Mouse (Mus musculus) liver, embryonic 15.5 days (tissue): ENCODE measurements at regions not wholly inside any gene's neighbourhood (a gene's known extent, or its start where the extent isn't known, plus 50 kb on each side); places are given as distances from the start of the nearest gene placed in this dataset.

ENCODE experiments used
- ATAC-seq: fragments of 200-750 bp; cut with Nextera tagmentation; 2 replicates; pipeline ENCODE4 v1.8.0; 2017; ENCODE audit warnings: moderate number of reproducible peaks, mild to moderate bottlenecking, moderate library complexity; ENCODE audit not compliant: insufficient read depth
- H3K27ac ChIP-seq: fragments of 300-500 bp; sonication (generic); replicated peaks from 2 replicates; pipeline ENCODE4 v1.5.1; 2015; ENCODE audit warnings: mild to moderate bottlenecking, inconsistent platforms
- H3K27me3 ChIP-seq: fragments of 300-500 bp; sonication (generic); 2 replicates; pipeline ENCODE4 v1.6.1; 2015; ENCODE audit warnings: mild to moderate bottlenecking, inconsistent platforms
- H3K36me3 ChIP-seq: fragments of 300-500 bp; sonication (generic); replicated peaks from 2 replicates; pipeline ENCODE4 v1.6.1; 2015; ENCODE audit warnings: moderate library complexity, mild to moderate bottlenecking, inconsistent platforms
- H3K4me1 ChIP-seq: fragments of 300-500 bp; sonication (generic); replicated peaks from 2 replicates; pipeline ENCODE4 v1.6.1; 2015; ENCODE audit warnings: inconsistent platforms
- H3K4me2 ChIP-seq: fragments of 300-500 bp; sonication (generic); 2 replicates; pipeline ENCODE4 v1.6.1; 2015; ENCODE audit warnings: moderate library complexity, mild to moderate bottlenecking, inconsistent platforms
- H3K4me3 ChIP-seq: fragments of 300-500 bp; sonication (generic); replicated peaks from 2 replicates; pipeline ENCODE4 v1.5.1; 2015; ENCODE audit warnings: mild to moderate bottlenecking, inconsistent platforms
- H3K9ac ChIP-seq: fragments of 300-500 bp; sonication (generic); 2 replicates; pipeline ENCODE4 v1.6.1; 2015; ENCODE audit warnings: moderate library complexity, mild to moderate bottlenecking, inconsistent platforms
- H3K9me3 ChIP-seq: fragments of 300-500 bp; sonication (generic); replicated peaks from 2 replicates; pipeline ENCODE4 v1.6.1; 2016; ENCODE audit warnings: inconsistent platforms
- WGBS: fragments of 180-500 bp; shearing (Covaris S2); methylation state at CpG from one replicate; pipeline ENCODE4 v1.1.7; 2015; ENCODE audit warnings: mixed read lengths; ENCODE audit not compliant: insufficient replicate concordance; 5-methylcytosine and 5-hydroxymethylcytosine counted together

DNA sequence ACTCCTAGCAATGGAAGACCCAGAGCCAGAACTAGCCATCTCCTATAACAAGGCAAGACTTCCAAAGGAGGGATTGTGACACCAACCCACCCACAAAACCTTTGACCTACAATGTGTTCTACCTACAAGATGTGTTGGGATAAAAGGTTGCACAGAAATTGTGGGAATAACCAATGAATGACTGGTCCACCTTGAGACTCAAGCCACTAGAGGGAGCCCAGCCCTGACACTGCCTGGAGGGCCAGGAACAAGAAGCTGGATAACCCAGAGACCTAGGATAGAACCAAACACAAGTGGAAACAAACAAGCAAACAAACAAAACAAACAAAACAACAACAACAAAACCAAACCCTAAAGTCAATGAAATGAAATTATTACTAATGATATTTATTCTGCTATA is 288.8 kb downstream of the Dchs2 start:
- Histone ChIP-seq H3K9ac (no peak overlapping the region), H3K9me3 (no peaks in the 10 kb centered on the region), H3K27ac (no peak overlapping the region), H3K4me2 (no peak overlapping the region), H3K4me1 (no peaks in the 10 kb centered on the region), H3K36me3 (no peaks in the 10 kb centered on the region), H3K4me3 (no peak overlapping the region), H3K27me3 (no peaks in the 10 kb centered on the region)
- no peak for ATAC-seq

GRCm38 (mm10) chr3:83424267-83424666 is 296.5 kb downstream of the Dchs2 start:
- H3K4me3 ChIP-seq: no peak overlapping the region
- no peaks in the 10 kb centered on the region for H3K4me1 ChIP-seq
- H3K9me3 ChIP-seq: no peaks in the 10 kb centered on the region
- no peak for ATAC-seq
- H3K4me2 ChIP-seq: no peak overlapping the region
- H3K36me3 ChIP-seq: no peaks in the 10 kb centered on the region
- 52% methylated on average over 7 of the region's 7 CpGs for whole genome bisulfite sequencing
- no peak overlapping the region for H3K9ac ChIP-seq
- H3K27me3 ChIP-seq: no peaks in the 10 kb centered on the region
- no peak overlapping the region for H3K27ac ChIP-seq

- no peak for ATAC-seq
- H3K4me2 ChIP-seq: no peak overlapping the region
- H3K9ac ChIP-seq: no peak overlapping the region
- H3K36me3 ChIP-seq: no peaks in the 10 kb centered on the region
- no peaks in the 10 kb centered on the region for H3K27me3 ChIP-seq
- WGBS: 71% methylated on average over 3 of the region's 3 CpGs
- no peak overlapping the region for H3K27ac ChIP-seq
- no peaks in the 10 kb centered on the region for H3K9me3 ChIP-seq
- H3K4me3 ChIP-seq: no peak overlapping the region
- no peaks in the 10 kb centered on the region for H3K4me1 ChIP-seq
Observed at GRCm38 (mm10) chr3:83429376-83429775, 301.6 kb downstream of the Dchs2 start.

- 40% methylated on average over 7 of the region's 7 CpGs for WGBS
- H3K4me2 ChIP-seq: no peak overlapping the region
- no peak overlapping the region for H3K27ac ChIP-seq
- no peaks in the 10 kb centered on the region for H3K9me3 ChIP-seq
- H3K9ac ChIP-seq: no peak overlapping the region
- no peaks in the 10 kb centered on the region for H3K27me3 ChIP-seq
- H3K36me3 ChIP-seq: no peaks in the 10 kb centered on the region
- no peak overlapping the region for H3K4me3 ChIP-seq
- H3K4me1 ChIP-seq: no peaks in the 10 kb centered on the region
- ATAC-seq: no peak
Observed at GRCm38 (mm10) chr3:83446154-83446667, 318.5 kb downstream of the Dchs2 start.

DNA sequence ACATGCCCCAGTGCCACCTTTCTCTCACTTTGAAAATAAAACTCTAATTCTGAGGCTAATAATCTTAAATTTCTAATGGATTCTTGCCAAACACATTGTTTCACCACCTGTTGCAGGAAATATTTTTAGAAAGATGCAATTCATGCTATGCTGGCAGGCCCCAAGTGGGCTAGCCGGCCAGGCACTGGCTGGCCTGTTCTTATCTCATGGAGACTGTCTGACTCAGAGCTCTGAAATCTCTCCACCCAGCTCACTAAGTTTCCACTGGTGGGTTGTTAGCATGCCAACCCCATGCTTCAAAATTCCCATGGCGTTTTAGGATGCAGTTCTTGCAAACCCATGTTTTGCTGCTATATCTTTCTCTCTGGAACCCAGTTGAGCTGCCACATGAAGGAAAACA is 315.5 kb upstream of the Sfrp2 start:
- Histone ChIP-seq H3K4me3 (no peak overlapping the region), H3K9ac (no peak overlapping the region), H3K4me1 (no peaks in the 10 kb centered on the region), H3K4me2 (no peak overlapping the region), H3K9me3 (no peaks in the 10 kb centered on the region), H3K27ac (no peak overlapping the region), H3K36me3 (no peaks in the 10 kb centered on the region), H3K27me3 (no peaks in the 10 kb centered on the region)
- no peak for ATAC-seq
- 47% methylated on average over 2 of the region's 2 CpGs for WGBS

DNA sequence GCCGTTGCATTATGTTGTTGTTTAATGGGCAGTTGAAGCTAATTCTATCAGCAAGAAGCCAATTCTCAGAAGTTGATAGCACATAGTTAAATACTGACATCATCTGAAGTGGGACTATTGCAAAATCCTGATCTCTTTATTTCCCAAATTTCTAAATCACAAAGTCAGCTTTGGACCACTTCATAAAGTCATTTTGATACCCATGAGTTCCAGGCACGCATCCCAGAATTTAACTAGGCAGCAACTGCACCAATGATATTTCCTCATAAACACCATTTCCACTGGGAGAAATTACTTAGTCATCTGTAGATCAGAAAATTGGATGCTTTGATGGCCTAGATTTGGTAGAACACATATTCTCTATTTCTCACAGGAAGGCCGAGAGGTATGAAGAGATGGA is 314.8 kb upstream of the Sfrp2 start:
- ATAC-seq: no peak
- Histone ChIP-seq H3K27me3 (no peaks in the 10 kb centered on the region), H3K4me1 (no peaks in the 10 kb centered on the region), H3K9me3 (no peaks in the 10 kb centered on the region), H3K9ac (no peak overlapping the region), H3K36me3 (no peaks in the 10 kb centered on the region), H3K27ac (no peak overlapping the region), H3K4me3 (no peak overlapping the region), H3K4me2 (no peak overlapping the region)
- 64% methylated on average over 3 of the region's 3 CpGs for WGBS

DNA sequence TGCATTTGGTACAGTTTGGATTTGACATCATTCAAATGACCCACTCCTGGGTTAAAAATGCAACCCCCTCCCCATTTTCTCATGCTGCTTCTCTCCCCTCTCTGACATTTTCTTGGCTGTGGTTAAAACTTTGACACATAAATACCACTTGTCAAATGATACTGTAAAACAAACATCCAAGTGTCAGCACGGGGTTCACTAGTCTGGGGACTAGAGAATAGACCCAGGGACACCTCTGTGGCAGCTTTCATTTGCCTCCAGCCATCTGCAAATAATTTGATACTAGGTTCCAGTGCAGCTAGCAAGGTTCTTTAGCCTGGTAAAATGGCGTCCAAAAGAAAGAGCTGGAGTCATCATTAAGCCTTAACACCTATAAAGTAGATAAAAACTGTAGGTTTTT is 312.7 kb upstream of the Sfrp2 start:
- 34% methylated on average over 2 of the region's 2 CpGs for WGBS
- no peaks in the 10 kb centered on the region for H3K4me1 ChIP-seq
- H3K4me3 ChIP-seq: no peak overlapping the region

DNA sequence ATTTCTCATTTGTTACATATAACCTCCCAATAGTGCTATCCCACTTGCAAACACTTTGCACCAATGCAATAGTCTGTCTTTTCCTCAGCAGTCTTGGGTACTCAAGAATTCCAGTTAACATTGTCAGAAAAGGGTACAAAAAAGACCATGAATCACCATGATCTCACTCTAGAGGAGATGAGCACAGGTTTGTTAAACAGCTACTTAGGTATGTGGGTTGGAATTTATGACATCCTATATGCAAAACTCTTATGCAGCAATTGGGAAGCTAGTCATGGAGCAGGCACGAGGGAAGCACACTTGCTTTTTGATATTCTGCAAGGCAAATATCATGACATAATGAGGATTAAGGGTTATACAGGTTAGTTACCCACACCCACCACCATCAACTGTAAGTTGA is 307.7 kb upstream of the Sfrp2 start:
- Histone ChIP-seq H3K4me3 (no peak overlapping the region), H3K27me3 (no peaks in the 10 kb centered on the region), H3K36me3 (no peaks in the 10 kb centered on the region), H3K9me3 (no peaks in the 10 kb centered on the region), H3K4me1 (no peaks in the 10 kb centered on the region), H3K4me2 (no peak overlapping the region), H3K27ac (no peak overlapping the region), H3K9ac (no peak overlapping the region)
- 41% methylated on average over 1 of the region's 1 CpGs for WGBS
- ATAC-seq: no peak

More for the DNA sequence above, 312.7 kb upstream of the Sfrp2 start:
- no peak for ATAC-seq
- H3K36me3 ChIP-seq: no peaks in the 10 kb centered on the region
- H3K9ac ChIP-seq: no peak overlapping the region
- H3K27me3 ChIP-seq: no peaks in the 10 kb centered on the region
- no peak overlapping the region for H3K4me2 ChIP-seq
- H3K9me3 ChIP-seq: no peaks in the 10 kb centered on the region
- no peak overlapping the region for H3K27ac ChIP-seq

DNA sequence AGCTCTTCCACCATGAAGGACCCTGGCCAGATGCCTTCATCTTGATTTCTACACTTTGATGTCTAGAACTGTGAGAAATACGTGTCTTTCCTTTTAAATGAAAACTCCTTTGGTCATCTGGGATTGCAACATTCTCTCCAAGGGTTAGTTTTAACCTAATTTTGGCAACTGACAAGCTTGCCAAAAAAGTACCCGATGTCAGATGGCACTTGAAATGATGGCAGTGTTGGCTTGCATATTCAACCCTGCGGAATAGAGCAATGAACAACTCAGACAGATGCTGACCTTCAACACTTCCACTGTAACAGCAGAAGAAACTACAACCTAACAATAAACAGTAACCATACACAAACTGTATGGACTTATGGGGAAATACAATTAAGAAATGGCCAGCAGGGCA is 286.9 kb upstream of the Sfrp2 start:
- ATAC-seq: no peak
- H3K27ac ChIP-seq: no peak overlapping the region
- no peak overlapping the region for H3K4me3 ChIP-seq
- no peak overlapping the region for H3K4me2 ChIP-seq
- H3K9me3 ChIP-seq: no peaks in the 10 kb centered on the region
- WGBS: 62% methylated on average over 3 of the region's 3 CpGs
- H3K36me3 ChIP-seq: no peaks in the 10 kb centered on the region
- H3K4me1 ChIP-seq: no peaks in the 10 kb centered on the region
- no peak overlapping the region for H3K9ac ChIP-seq
- H3K27me3 ChIP-seq: no peaks in the 10 kb centered on the region

DNA sequence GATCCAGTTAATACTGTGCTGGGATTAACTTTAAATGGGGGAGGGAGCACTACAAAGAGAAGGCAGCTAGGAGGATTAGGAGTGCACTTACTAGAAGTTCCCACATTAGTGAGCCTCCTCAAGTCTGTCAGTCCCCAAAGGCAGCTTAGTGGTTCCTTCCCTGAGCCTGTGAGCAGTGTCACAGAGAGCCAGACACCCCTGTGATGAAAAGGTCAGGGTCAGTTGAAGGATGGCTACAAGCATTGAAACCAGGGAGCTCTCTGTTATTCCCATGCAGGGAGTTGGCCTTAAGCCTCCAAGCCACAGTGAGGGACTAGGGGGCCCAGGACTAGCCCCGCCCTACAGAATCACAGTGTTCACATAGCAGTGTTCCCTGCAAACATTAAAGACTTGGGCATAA is 285.9 kb upstream of the Sfrp2 start:
- no peak overlapping the region for H3K27ac ChIP-seq
- no peak for ATAC-seq
- no peak overlapping the region for H3K4me2 ChIP-seq
- no peaks in the 10 kb centered on the region for H3K36me3 ChIP-seq
- no peaks in the 10 kb centered on the region for H3K27me3 ChIP-seq
- no peaks in the 10 kb centered on the region for H3K4me1 ChIP-seq
- no peaks in the 10 kb centered on the region for H3K9me3 ChIP-seq
- 74% methylated on average over 1 of the region's 1 CpGs for WGBS
- no peak overlapping the region for H3K9ac ChIP-seq
- H3K4me3 ChIP-seq: no peak overlapping the region

DNA sequence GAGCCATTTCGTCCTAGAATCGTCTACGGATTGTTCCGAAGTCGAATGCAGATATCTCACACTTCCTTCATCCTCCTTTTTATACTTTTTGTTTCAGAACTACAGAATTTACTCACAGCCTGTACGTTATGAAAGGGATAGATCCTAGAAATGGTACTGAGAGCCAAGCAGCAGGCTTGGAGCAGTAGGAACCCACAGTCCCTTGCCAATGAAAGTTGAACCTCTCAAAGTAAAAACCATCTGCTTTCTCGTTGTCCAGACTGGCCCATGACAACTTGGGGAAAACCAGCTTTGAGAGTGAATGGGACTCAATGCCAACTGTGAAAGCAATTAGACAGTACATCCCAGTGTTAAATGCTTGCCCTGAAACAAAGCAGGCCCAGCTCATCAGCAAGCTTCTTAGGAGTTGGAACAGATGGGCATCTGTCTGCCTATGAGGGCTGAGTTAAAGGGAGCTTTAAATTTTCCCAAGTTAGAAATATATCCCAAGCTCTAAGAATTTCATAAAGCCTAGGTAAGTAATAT is 279.9 kb upstream of the Sfrp2 start:
- Histone ChIP-seq H3K9me3 (no peaks in the 10 kb centered on the region), H3K4me2 (no peak overlapping the region), H3K4me3 (no peak overlapping the region), H3K4me1 (no peaks in the 10 kb centered on the region), H3K27me3 (no peaks in the 10 kb centered on the region), H3K36me3 (no peaks in the 10 kb centered on the region), H3K27ac (no peak overlapping the region), H3K9ac (no peak overlapping the region)
- 67% methylated on average over 7 of the region's 7 CpGs for WGBS
- no peak for ATAC-seq

DNA sequence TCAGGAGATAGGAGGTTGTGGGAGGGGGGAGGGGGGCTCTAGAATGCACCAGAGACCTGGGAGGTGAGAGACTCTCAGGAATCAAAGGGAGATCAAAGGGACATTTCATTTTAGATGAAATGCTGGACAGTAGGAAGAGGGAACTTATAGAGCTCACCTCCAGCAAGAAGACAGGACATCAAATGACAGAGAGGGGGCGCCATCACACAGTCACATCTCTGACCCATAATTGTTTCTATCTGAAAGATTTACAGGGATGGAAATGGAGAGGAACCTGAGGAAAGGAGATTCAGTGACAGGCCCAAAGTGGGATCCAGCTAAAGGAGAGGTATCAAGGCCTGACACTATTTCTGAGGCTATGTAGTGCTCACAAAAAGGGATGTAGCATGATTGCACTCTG is 270.5 kb upstream of the Sfrp2 start:
- WGBS: 8% methylated on average over 1 of the region's 1 CpGs
- ATAC-seq: no peak
- no peaks in the 10 kb centered on the region for H3K9me3 ChIP-seq
- H3K27me3 ChIP-seq: no peaks in the 10 kb centered on the region
- no peaks in the 10 kb centered on the region for H3K4me1 ChIP-seq
- no peak overlapping the region for H3K4me2 ChIP-seq
- H3K36me3 ChIP-seq: no peaks in the 10 kb centered on the region
- H3K4me3 ChIP-seq: no peak overlapping the region
- H3K27ac ChIP-seq: no peak overlapping the region
- H3K9ac ChIP-seq: no peak overlapping the region
